In genomic region chr5:129455529-129455896, GRCm38 (mm10) we compare ENCODE assay signal across 8 mouse cellular contexts. TPM values are rescaled to one million over a fixed set of nuclear protein-coding genes. Genes with fewer than 3 reads are reported as not detected.
A peak's percentile ranks its signal among the peaks of the same experiment; 100 is the strongest.
DNase-seq lines count a peak whose midpoint lies in the region; ATAC-seq and TF ChIP-seq lines count a peak whose summit lies in the region.

No protein-coding gene starts in this region.

- no peak overlapping the region for H3K4me3 ChIP-seq in heart, embryonic 12.5 days
- H3K4me3 ChIP-seq in limb, embryonic 15.5 days, result no peak overlapping the region

- no peak for DNase-seq in heart, postnatal 14 days
- no peak for DNase-seq in Patski (ENCODE audit: low read depth, low spot score)
- no peak for DNase-seq in adrenal gland, adult (ENCODE audit: inconsistent age in 2 of 2, low spot score in 1 of 2)
- DNase-seq in cerebellum, postnatal 36 days, result no peak
- DNase-seq in kidney, postnatal 10 days, result no peak

- H3K9ac ChIP-seq in heart, embryonic 12.5 days, result no peak overlapping the region
- H3K9ac ChIP-seq in limb, embryonic 15.5 days, result no peak overlapping the region

- ATAC-seq in heart, embryonic 12.5 days (ENCODE audit: insufficient number of reproducible peaks, low FRiP score), result peak; percentile 54
- ATAC-seq in Patski, result peak; percentile 2
- ATAC-seq in granulocyte monocyte progenitor cell, adult 5-6 weeks (replicated peaks; ENCODE audit: poor library complexity, severe bottlenecking), result 0 out of 2 replicates have a peak, but pooled peaks have one; percentile 13
- no peak for ATAC-seq in limb, embryonic 15.5 days (ENCODE audit: insufficient number of reproducible peaks, low FRiP score, low TSS enrichment, low read depth)

- H3K4me2 ChIP-seq in heart, embryonic 12.5 days, result peak overlapping the region; percentile 62
- peak overlapping the region; percentile 34; the same call in 1 of the 2 replicates for H3K4me2 ChIP-seq in limb, embryonic 15.5 days

- no peaks in the 10 kb centered on the region for H3K36me3 ChIP-seq in heart, embryonic 12.5 days
- H3K36me3 ChIP-seq in limb, embryonic 15.5 days, result no peaks in the 10 kb centered on the region

- H3K27ac ChIP-seq in heart, embryonic 12.5 days (ENCODE audit: poor library complexity, severe bottlenecking), result no peak overlapping the region
- H3K27ac ChIP-seq in limb, embryonic 15.5 days, result no peak overlapping the region

- H3K9me3 ChIP-seq in heart, embryonic 12.5 days (replicated peaks), result no peaks in the 10 kb centered on the region
- no peaks in the 10 kb centered on the region for H3K9me3 ChIP-seq in limb, embryonic 15.5 days

- peaks cover 14% of the 10 kb centered on the region for H3K4me1 ChIP-seq in heart, embryonic 12.5 days (replicated peaks)
- H3K4me1 ChIP-seq in limb, embryonic 15.5 days, result peaks cover 16% of the 10 kb centered on the region

- no peak for TF ChIP-seq CTCF in Patski (IDR thresholded peaks at IDR 0.05)

- POLR2A ChIA-PET in Patski (lab: Charles Lee), result interaction anchor here (0.6 kb wide), 1 partner anchor 545 kb away, joined by 4 read pairs; no protein-coding TSS in a partner anchor

- H3K27me3 ChIP-seq in heart, embryonic 12.5 days (replicated peaks), result peaks cover 11% of the 10 kb centered on the region
- peaks cover 3% of the 10 kb centered on the region for H3K27me3 ChIP-seq in Patski
- H3K27me3 ChIP-seq in limb, embryonic 15.5 days, result peaks cover 3% of the 10 kb centered on the region; the same call in 1 of the 2 replicates

- CTCF ChIA-PET in Patski (lab: Charles Lee), result interaction anchor here (1.1 kb wide), 1 partner anchor 25 kb away, joined by 3 read pairs; no protein-coding TSS in a partner anchor

- 22% methylated on average over 2 of the region's 2 CpGs for WGBS in heart, embryonic 12.5 days
- 38% methylated on average over 2 of the region's 2 CpGs for WGBS in limb, embryonic 15.5 days

- intact Hi-C loops in heart, postnatal 14 days (cut with DNase I), result loop anchor here (10.0 kb wide), 1 partner anchor 281 kb away; no protein-coding TSS in a partner anchor

- in situ Hi-C loops in Patski (cut with MboI; ENCODE audit: low pct_unique_long_range_greater_than_20kb), result no loop called here

RNA-seq across cellular contexts. Expression of gene Sfswap, which starts 45.5 kb away (rescaled TPM):
- polyA plus RNA-seq in heart, embryonic 12.5 days (2016; fragmentation: Nextera tagmentation; extraction: Ambion mirVana), result 29.3 and 31.2 TPM in 2 replicates
- total RNA-seq in heart, postnatal 14 days (2021), result 10 to 100 TPM; 46.9 to 47.3 TPM
- polyA plus RNA-seq in Patski (2021), result 71.8 TPM
- 75.3 and 87.2 TPM in 2 replicates for total RNA-seq in granulocyte monocyte progenitor cell, adult 5-6 weeks (2014; fragmentation: Nextera tagmentation)
- total RNA-seq in granulocyte monocyte progenitor cell, adult 5-6 weeks (2017), result 67.2 and 72.7 TPM in 2 replicates
- 37.8 and 41.0 TPM in 2 replicates for polyA plus RNA-seq in limb, embryonic 15.5 days (2015; fragmentation: Nextera tagmentation; extraction: Ambion mirVana)
